Mouse (Mus musculus) heart, embryonic 16.5 days (tissue): ENCODE results near the gene Sipa1l3. TPM values are rescaled to one million over a fixed set of nuclear protein-coding genes. Genes with fewer than 3 reads are reported as not detected.

ENCODE experiments used
- ATAC-seq: fragments of 200-750 bp; cut with Nextera tagmentation; replicated peaks from 2 replicates; pipeline ENCODE4 v1.8.0; 2017; ENCODE audit warnings: moderate number of reproducible peaks; ENCODE audit not compliant: insufficient read depth, low FRiP score; ENCODE audit errors: extremely low read depth
- H3K27ac ChIP-seq: fragments of 300-500 bp; sonication (generic); 2 replicates; pipeline ENCODE4 v1.5.1; 2014; ENCODE audit warnings: mild to moderate bottlenecking, low read length, control low read depth, moderate library complexity
- H3K27me3 ChIP-seq: fragments of 300-500 bp; sonication (generic); 2 replicates; pipeline ENCODE4 v1.6.1; 2014; ENCODE audit warnings: low read length, mixed read lengths; ENCODE audit not compliant: control insufficient read depth, insufficient read depth
- H3K36me3 ChIP-seq: fragments of 300-500 bp; sonication (generic); 2 replicates; pipeline ENCODE4 v1.6.1; 2014; ENCODE audit not compliant: control insufficient read depth, insufficient read depth
- H3K4me1 ChIP-seq: fragments of 300-500 bp; sonication (generic); 2 replicates; pipeline ENCODE4 v1.6.1; 2014; ENCODE audit warnings: low read length, mixed read lengths; ENCODE audit not compliant: control insufficient read depth, insufficient read depth
- H3K4me2 ChIP-seq: fragments of 300-500 bp; sonication (generic); 2 replicates; pipeline ENCODE4 v1.6.1; 2014; ENCODE audit warnings: low read depth, mild to moderate bottlenecking, control low read depth, low read length
- H3K4me3 ChIP-seq: fragments of 300-500 bp; sonication (generic); 2 replicates; pipeline ENCODE4 v1.5.1; 2014; ENCODE audit warnings: mild to moderate bottlenecking, control low read depth, low read length
- H3K9ac ChIP-seq: fragments of 300-500 bp; sonication (generic); 2 replicates; pipeline ENCODE4 v1.6.1; 2014; ENCODE audit warnings: low read length, control low read depth
- H3K9me3 ChIP-seq: fragments of 300-500 bp; sonication (generic); replicated peaks from 2 replicates; pipeline ENCODE4 v1.6.1; 2016; ENCODE audit warnings: low read length; ENCODE audit not compliant: control insufficient read depth
- WGBS: fragments of 180-500 bp; shearing (Covaris S2); extraction: QIAGEN DNeasy Blood & Tissue Kit; methylation state at CpG from one replicate; pipeline ENCODE4 v1.1.7; 2014; 5-methylcytosine and 5-hydroxymethylcytosine counted together
- polyA plus RNA-seq: library from polyadenylated mRNA; unstranded; fragments of >200 nt; fragmentation: Nextera tagmentation; extraction: Ambion mirVana; gene quantifications from 2 replicates; pipeline ENCODE4 v1.2.1, GENCODE M21; 2015

Gene Sipa1l3
- polyA plus RNA-seq, 1 experiment from 2014 or later = 5.8 TPM

GRCm38 (mm10) chr7:29501214-29501613, 17.2 kb downstream of the Sipa1l3 start:
- Histone ChIP-seq H3K36me3 (no peaks in the 10 kb centered on the region), H3K9ac (no peak overlapping the region), H3K4me2 (no peak overlapping the region), H3K4me3 (no peak overlapping the region), H3K9me3 (no peaks in the 10 kb centered on the region), H3K4me1 (peaks cover 5% of the 10 kb centered on the region; the same call in 1 of the 2 replicates), H3K27me3 (peaks cover 22% of the 10 kb centered on the region), H3K27ac (no peak overlapping the region)
- ATAC-seq = no peak
- 90% methylated on average over 9 of the region's 9 CpGs for WGBS

GRCm38 (mm10) chr7:29499071-29499470, 19.4 kb downstream of the Sipa1l3 start:
- Histone ChIP-seq H3K9ac (no peak overlapping the region), H3K4me2 (no peak overlapping the region), H3K27ac (no peak overlapping the region), H3K27me3 (peaks cover 14% of the 10 kb centered on the region), H3K4me1 (0 out of 2 replicates have a peak, but pooled peaks cover 5% of the 10 kb centered on the region), H3K36me3 (no peaks in the 10 kb centered on the region), H3K4me3 (no peak overlapping the region), H3K9me3 (no peaks in the 10 kb centered on the region)
- whole genome bisulfite sequencing = 76% methylated on average over 6 of the region's 6 CpGs
- no peak for ATAC-seq

DNA sequence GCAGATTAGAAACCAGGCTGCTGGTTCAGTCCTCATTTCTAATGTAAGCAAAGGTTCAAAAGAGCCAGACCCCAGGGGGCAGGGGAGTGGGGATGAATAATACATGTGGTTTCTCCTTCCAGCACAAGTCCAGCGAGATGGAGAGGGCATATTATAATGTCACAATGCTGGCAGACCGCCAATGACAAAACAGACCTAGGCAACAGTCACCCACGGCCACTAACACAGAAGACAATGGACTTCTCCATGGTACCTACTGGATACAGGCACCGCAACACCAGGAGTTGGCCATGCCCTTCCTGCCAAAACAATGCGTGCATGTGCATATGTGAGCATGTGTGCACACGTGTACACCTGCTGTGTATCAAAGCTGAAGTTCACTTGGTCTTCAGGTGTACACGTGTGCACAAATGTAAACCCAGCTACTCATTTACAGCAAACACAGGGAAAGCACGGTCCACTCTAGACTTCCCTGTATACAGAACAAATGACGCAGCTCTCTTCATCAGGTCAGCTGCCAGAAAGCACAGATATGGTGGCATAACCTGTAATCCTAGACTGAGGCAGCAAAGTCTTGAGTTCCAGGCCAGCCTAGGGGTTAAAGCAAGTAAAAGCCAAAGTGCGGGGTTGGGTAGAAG, 21.4 kb downstream of the Sipa1l3 start:
- H3K36me3 ChIP-seq = no peaks in the 10 kb centered on the region
- H3K4me2 ChIP-seq = no peak overlapping the region
- no peak for ATAC-seq
- WGBS = 68% methylated on average over 10 of the region's 10 CpGs
- no peak overlapping the region for H3K27ac ChIP-seq
- H3K4me1 ChIP-seq = 0 out of 2 replicates have a peak, but pooled peaks cover 5% of the 10 kb centered on the region
- no peak overlapping the region for H3K9ac ChIP-seq
- no peaks in the 10 kb centered on the region for H3K9me3 ChIP-seq
- H3K4me3 ChIP-seq = no peak overlapping the region
- peaks cover 22% of the 10 kb centered on the region for H3K27me3 ChIP-seq

DNA sequence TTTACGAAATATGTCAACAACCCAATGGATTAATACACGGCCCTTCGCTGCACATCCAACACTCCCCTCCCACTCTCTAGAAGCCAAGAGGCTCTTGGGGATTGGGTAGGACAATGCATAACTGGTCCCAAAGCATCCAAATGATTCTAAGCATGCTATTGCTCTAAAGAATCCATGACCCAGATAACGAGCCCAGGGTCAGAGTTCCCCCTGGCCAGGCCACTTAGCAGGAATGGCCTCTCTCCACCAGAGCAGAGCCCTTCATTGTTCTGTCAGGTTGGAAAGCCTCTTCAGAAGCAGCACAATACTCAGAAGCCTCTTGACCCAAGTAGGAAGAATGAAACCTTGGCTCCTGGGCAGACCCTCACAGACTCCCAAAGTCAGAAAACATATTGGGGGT, 22.1 kb downstream of the Sipa1l3 start:
- Histone ChIP-seq H3K36me3 (no peaks in the 10 kb centered on the region), H3K9me3 (no peaks in the 10 kb centered on the region), H3K4me1 (0 out of 2 replicates have a peak, but pooled peaks cover 5% of the 10 kb centered on the region), H3K4me3 (no peak overlapping the region), H3K27ac (no peak overlapping the region), H3K4me2 (no peak overlapping the region), H3K9ac (no peak overlapping the region), H3K27me3 (peaks cover 19% of the 10 kb centered on the region)
- WGBS = 61% methylated on average over 4 of the region's 4 CpGs
- no peak for ATAC-seq

- peaks cover 22% of the 10 kb centered on the region for H3K27me3 ChIP-seq
- no peak overlapping the region for H3K4me3 ChIP-seq
- no peak overlapping the region for H3K9ac ChIP-seq
- no peak overlapping the region for H3K27ac ChIP-seq
- no peak for ATAC-seq
- H3K4me2 ChIP-seq = no peak overlapping the region
- 0 out of 2 replicates have a peak, but pooled peaks cover 5% of the 10 kb centered on the region for H3K4me1 ChIP-seq
- H3K36me3 ChIP-seq = no peaks in the 10 kb centered on the region
- 76% methylated on average over 4 of the region's 4 CpGs for WGBS
- no peaks in the 10 kb centered on the region for H3K9me3 ChIP-seq
Measured at GRCm38 (mm10) chr7:29495880-29496279, 22.6 kb downstream of the Sipa1l3 start.

DNA sequence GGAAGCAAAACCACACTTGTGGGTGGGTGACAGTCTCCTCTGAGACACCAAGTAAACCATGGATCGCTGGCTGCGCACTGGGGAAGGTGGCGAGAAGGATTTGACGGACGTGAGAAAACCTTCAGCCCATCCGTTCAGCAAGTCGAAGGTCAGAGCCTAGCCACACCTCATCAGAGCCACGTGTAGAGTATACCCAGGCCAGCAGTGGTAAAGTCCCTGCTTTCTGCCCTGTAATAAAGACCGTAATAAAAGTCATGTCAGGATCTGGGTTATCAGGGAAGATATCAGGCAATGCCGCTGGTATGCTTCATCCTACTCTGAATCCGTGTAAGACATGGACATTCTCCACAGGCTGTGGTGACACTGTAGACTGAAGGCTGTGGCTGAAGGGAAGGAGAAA, 23.6 kb downstream of the Sipa1l3 start:
- peaks cover 23% of the 10 kb centered on the region for H3K27me3 ChIP-seq
- no peak for ATAC-seq

DNA sequence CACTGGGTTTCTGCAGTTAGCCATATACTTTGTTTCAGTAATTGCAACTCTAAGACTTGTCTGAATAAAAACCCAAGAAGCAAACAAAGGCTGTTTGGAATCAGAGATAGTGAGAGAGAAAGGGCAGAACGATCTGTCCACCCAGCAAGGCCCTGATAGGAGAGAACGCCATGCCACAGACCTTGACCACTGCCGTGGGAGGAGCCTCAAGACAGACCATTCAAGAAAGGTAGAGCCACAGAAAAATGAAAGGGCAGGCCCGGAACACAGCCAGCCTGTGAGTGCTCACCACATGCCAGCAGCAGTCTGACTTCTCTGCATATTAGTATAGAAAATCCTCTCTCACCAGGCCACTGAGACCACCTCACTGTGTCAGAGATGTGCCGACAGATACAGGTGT, 24.4 kb downstream of the Sipa1l3 start:
- WGBS = 72% methylated on average over 5 of the region's 5 CpGs
- Histone ChIP-seq H3K9me3 (no peaks in the 10 kb centered on the region), H3K4me3 (no peak overlapping the region), H3K4me2 (no peak overlapping the region), H3K27me3 (peaks cover 21% of the 10 kb centered on the region), H3K27ac (no peak overlapping the region), H3K4me1 (0 out of 2 replicates have a peak, but pooled peaks cover 5% of the 10 kb centered on the region), H3K9ac (no peak overlapping the region), H3K36me3 (no peaks in the 10 kb centered on the region)
- ATAC-seq = no peak

More for the DNA sequence above, 23.6 kb downstream of the Sipa1l3 start:
- Histone ChIP-seq H3K27ac (no peak overlapping the region), H3K4me3 (no peak overlapping the region), H3K4me2 (no peak overlapping the region), H3K36me3 (no peaks in the 10 kb centered on the region), H3K9me3 (no peaks in the 10 kb centered on the region), H3K9ac (no peak overlapping the region), H3K4me1 (0 out of 2 replicates have a peak, but pooled peaks cover 5% of the 10 kb centered on the region)
- WGBS = 88% methylated on average over 11 of the region's 11 CpGs

GRCm38 (mm10) chr7:29492992-29493391, 25.4 kb downstream of the Sipa1l3 start:
- peaks cover 31% of the 10 kb centered on the region for H3K27me3 ChIP-seq
- WGBS = 79% methylated on average over 1 of the region's 1 CpGs

GRCm38 (mm10) chr7:29491861-29492260, 26.6 kb downstream of the Sipa1l3 start:
- Histone ChIP-seq H3K4me1 (0 out of 2 replicates have a peak, but pooled peaks cover 3% of the 10 kb centered on the region), H3K9me3 (no peaks in the 10 kb centered on the region), H3K9ac (no peak overlapping the region), H3K4me2 (no peak overlapping the region), H3K27me3 (peaks cover 28% of the 10 kb centered on the region), H3K4me3 (no peak overlapping the region), H3K36me3 (no peaks in the 10 kb centered on the region), H3K27ac (no peak overlapping the region)
- WGBS = 51% methylated on average over 3 of the region's 3 CpGs
- ATAC-seq = no peak

More at GRCm38 (mm10) chr7:29492992-29493391, 25.4 kb downstream of the Sipa1l3 start:
- no peaks in the 10 kb centered on the region for H3K36me3 ChIP-seq
- no peak overlapping the region for H3K27ac ChIP-seq
- H3K9me3 ChIP-seq = no peaks in the 10 kb centered on the region
- no peak overlapping the region for H3K9ac ChIP-seq
- ATAC-seq = no peak
- H3K4me1 ChIP-seq = 0 out of 2 replicates have a peak, but pooled peaks cover 5% of the 10 kb centered on the region
- H3K4me3 ChIP-seq = no peak overlapping the region
- H3K4me2 ChIP-seq = no peak overlapping the region
